Mouse (Mus musculus) heart, embryonic 10.5 days (tissue): ENCODE results near the gene Ptprn. TPM values are rescaled to one million over a fixed set of nuclear protein-coding genes. Genes with fewer than 3 reads are reported as not detected.

Experiments
- DNase-seq: peaks from one replicate; pipeline ENCODE4 v3.0.0-alpha.2; 2017; ENCODE audit warnings: low spot score
- H3K27ac ChIP-seq: fragments of 300-500 bp; sonication (generic); 2 replicates; pipeline ENCODE4 v1.5.1; 2016; ENCODE audit warnings: mild to moderate bottlenecking
- H3K27me3 ChIP-seq: fragments of 300-500 bp; sonication (generic); 2 replicates; pipeline ENCODE4 v1.6.1; 2016; ENCODE audit warnings: mild to moderate bottlenecking; ENCODE audit not compliant: poor library complexity, insufficient read depth, severe bottlenecking
- H3K36me3 ChIP-seq: fragments of 300-500 bp; sonication (generic); 2 replicates; pipeline ENCODE4 v1.6.1; 2016; ENCODE audit warnings: mild to moderate bottlenecking, moderate library complexity
- H3K4me1 ChIP-seq: fragments of 300-500 bp; sonication (generic); 2 replicates; pipeline ENCODE4 v1.6.1; 2016; ENCODE audit warnings: mild to moderate bottlenecking
- H3K4me3 ChIP-seq: fragments of 300-500 bp; sonication (generic); 2 replicates; pipeline ENCODE4 v1.5.1; 2016; ENCODE audit warnings: mild to moderate bottlenecking, moderate library complexity
- H3K9me3 ChIP-seq: fragments of 300-500 bp; sonication (generic); 2 replicates; pipeline ENCODE4 v1.6.1; 2016; ENCODE audit warnings: mild to moderate bottlenecking, moderate library complexity
- WGBS: fragments of 180-500 bp; shearing (Covaris S2); methylation state at CpG from one replicate; pipeline ENCODE4 v1.1.7; 2016; 5-methylcytosine and 5-hydroxymethylcytosine counted together
- polyA plus RNA-seq: library from polyadenylated mRNA; unstranded; fragments of >200 nt; fragmentation: Nextera tagmentation; extraction: Ambion mirVana; gene quantifications from 2 replicates; pipeline ENCODE4 v1.2.1, GENCODE M21; 2016

The Ptprn gene
- polyA plus RNA-seq, 1 experiment from 2014 or later: 0.70 TPM

DNA sequence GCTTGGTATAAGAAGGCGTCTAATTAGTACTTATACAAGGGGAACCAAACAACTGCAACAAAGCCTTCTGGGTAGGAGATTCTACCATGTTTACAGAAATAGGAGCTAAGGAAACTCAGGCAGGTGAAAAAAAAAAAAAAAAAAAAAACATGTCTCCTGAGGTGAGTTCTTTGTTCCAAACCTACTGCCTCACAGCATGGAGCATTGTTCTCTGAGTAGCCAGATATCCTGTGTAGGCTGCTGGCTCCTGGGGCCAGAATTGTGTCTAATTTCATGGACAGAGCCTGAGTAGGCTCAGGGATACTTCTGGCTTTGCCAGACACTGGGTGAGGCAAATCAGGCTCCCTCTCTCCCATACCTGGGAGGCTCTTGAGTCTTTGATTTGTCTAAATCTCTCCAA lies 36.6 kb downstream of the Ptprn start:
- Histone ChIP-seq H3K4me1 (peaks cover 18% of the 10 kb centered on the region), H3K36me3 (no peaks in the 10 kb centered on the region), H3K4me3 (no peak overlapping the region), H3K9me3 (no peaks in the 10 kb centered on the region), H3K27me3 (0 out of 2 replicates have a peak, but pooled peaks cover 4% of the 10 kb centered on the region), H3K27ac (0 out of 2 replicates have a peak overlapping the region, but pooled peaks have one; percentile 32)
- DNase-seq: no peak
- 53% methylated on average over 1 of the region's 1 CpGs for WGBS

DNA sequence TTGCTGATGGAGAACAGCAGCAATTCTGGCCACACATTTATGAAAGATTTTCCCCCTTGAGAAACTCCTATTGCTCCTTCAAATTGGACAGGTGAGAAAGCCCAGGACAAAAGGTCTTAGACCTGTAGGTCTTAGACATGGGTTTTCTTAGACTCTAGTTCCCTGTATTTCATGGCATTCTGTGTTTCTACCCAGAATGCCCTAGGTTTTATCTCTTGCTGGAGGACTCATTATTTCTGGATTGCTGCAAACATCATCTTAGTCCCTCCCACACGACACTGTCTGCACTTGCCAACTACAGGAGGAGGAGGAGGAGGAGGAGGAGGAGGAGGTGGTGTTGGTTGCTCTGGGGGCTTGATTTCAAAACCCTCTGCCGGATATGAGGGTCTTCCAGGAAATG lies 38.2 kb downstream of the Ptprn start:
- no peaks in the 10 kb centered on the region for H3K9me3 ChIP-seq
- H3K36me3 ChIP-seq: no peaks in the 10 kb centered on the region
- no peak for DNase-seq
- WGBS: 43% methylated on average over 2 of the region's 2 CpGs
- peaks cover 18% of the 10 kb centered on the region for H3K4me1 ChIP-seq
- H3K27me3 ChIP-seq: peaks cover 12% of the 10 kb centered on the region
- no peak overlapping the region for H3K27ac ChIP-seq
- no peak overlapping the region for H3K4me3 ChIP-seq

GRCm38 (mm10) chr1:75225473-75225872 lies 38.8 kb downstream of the Ptprn start:
- no peak overlapping the region for H3K27ac ChIP-seq
- H3K27me3 ChIP-seq: peaks cover 16% of the 10 kb centered on the region
- no peak overlapping the region for H3K4me3 ChIP-seq
- H3K9me3 ChIP-seq: no peaks in the 10 kb centered on the region
- WGBS: 56% methylated on average over 3 of the region's 3 CpGs
- peaks cover 18% of the 10 kb centered on the region for H3K4me1 ChIP-seq
- no peak for DNase-seq
- no peaks in the 10 kb centered on the region for H3K36me3 ChIP-seq

GRCm38 (mm10) chr1:75223532-75223931 lies 40.8 kb downstream of the Ptprn start:
- Histone ChIP-seq H3K27me3 (peaks cover 34% of the 10 kb centered on the region), H3K36me3 (no peaks in the 10 kb centered on the region), H3K27ac (no peak overlapping the region), H3K4me3 (no peak overlapping the region), H3K4me1 (peaks cover 32% of the 10 kb centered on the region), H3K9me3 (no peaks in the 10 kb centered on the region)
- 61% methylated on average over 6 of the region's 6 CpGs for WGBS
- DNase-seq: no peak

GRCm38 (mm10) chr1:75222926-75223325 lies 41.4 kb downstream of the Ptprn start:
- Histone ChIP-seq H3K9me3 (no peaks in the 10 kb centered on the region), H3K36me3 (no peaks in the 10 kb centered on the region), H3K4me3 (no peak overlapping the region), H3K4me1 (peaks cover 38% of the 10 kb centered on the region), H3K27me3 (peaks cover 40% of the 10 kb centered on the region), H3K27ac (no peak overlapping the region)
- no peak for DNase-seq
- 74% methylated on average over 6 of the region's 6 CpGs for WGBS

GRCm38 (mm10) chr1:75221538-75221937 lies 42.8 kb downstream of the Ptprn start:
- 79% methylated on average over 3 of the region's 3 CpGs for WGBS
- no peak overlapping the region for H3K27ac ChIP-seq
- DNase-seq: no peak
- peaks cover 54% of the 10 kb centered on the region for H3K27me3 ChIP-seq
- H3K36me3 ChIP-seq: no peaks in the 10 kb centered on the region
- H3K4me1 ChIP-seq: peaks cover 27% of the 10 kb centered on the region
- no peak overlapping the region for H3K4me3 ChIP-seq
- no peaks in the 10 kb centered on the region for H3K9me3 ChIP-seq

- Histone ChIP-seq H3K27ac (peak within 1 kb of the TSS; percentile 76), H3K27me3 (peaks cover 62% of the 10 kb centered on the region), H3K4me1 (peaks cover 22% of the 10 kb centered on the region), H3K4me3 (peak within 1 kb of the TSS; percentile 72), H3K9me3 (no peaks in the 10 kb centered on the region), H3K36me3 (peaks cover 19% of the 10 kb centered on the region)
- peak; percentile 81 for DNase-seq
- WGBS: under 1% methylated on average over 34 of the region's 34 CpGs
Observed at GRCm38 (mm10) chr1:75219531-75219930, 44.8 kb downstream of the Ptprn start, which contains the start of gene Tuba4a. Gene Tuba4a, minus strand, starts transcription at chr1:75219865.

GRCm38 (mm10) chr1:75219078-75219477 lies 45.2 kb downstream of the Ptprn start:
- Histone ChIP-seq H3K9me3 (no peaks in the 10 kb centered on the region), H3K27ac (peak overlapping the region; percentile 76), H3K36me3 (peaks cover 23% of the 10 kb centered on the region), H3K27me3 (peaks cover 62% of the 10 kb centered on the region), H3K4me3 (peak overlapping the region; percentile 72), H3K4me1 (peaks cover 22% of the 10 kb centered on the region)
- under 1% methylated on average over 24 of the region's 24 CpGs for WGBS
- peak; percentile 92 for DNase-seq

DNA sequence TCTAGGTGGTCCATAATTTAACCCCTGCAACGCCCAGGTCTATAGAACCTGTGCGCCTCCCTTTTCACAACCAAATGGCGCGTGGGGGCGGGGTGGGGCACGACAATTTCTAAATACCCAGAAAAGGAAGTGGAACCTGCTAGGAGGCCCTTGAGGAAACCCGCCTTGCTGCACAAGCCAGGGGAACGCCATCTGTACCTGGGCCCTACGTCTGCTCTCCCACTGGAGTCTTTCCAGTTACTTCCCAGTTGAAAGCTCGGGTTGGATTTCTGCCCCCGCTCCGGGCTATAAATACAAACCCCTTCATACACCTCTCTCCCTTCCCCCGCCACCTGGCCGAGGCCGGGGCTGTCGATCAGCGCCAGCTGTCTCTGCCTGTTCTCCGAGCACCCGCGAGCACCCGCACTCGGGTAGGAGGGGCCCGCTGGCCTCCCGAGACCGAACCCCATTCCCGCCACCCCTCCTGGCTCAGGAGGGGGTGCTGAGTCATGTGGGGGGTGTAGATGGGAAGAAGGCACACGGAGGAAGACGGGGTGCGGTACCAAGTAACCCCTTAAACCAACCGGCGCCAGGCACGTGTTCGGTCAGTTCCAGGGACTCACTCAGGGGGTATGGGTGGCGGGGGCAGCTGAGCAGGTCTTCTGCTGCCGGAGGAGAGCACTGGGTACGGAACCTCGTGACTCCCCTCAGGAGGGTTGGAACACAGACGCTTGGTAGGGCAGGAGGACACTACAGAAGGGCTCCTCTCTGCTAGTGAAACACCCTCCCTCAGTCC lies 45.9 kb downstream of the Ptprn start:
- 2% methylated on average over 38 of the region's 38 CpGs for WGBS
- Histone ChIP-seq H3K4me1 (peaks cover 22% of the 10 kb centered on the region), H3K9me3 (no peaks in the 10 kb centered on the region), H3K27ac (peak overlapping the region; percentile 76), H3K36me3 (peaks cover 30% of the 10 kb centered on the region), H3K27me3 (peaks cover 62% of the 10 kb centered on the region), H3K4me3 (peak overlapping the region; percentile 72)
- DNase-seq: no peak

DNA sequence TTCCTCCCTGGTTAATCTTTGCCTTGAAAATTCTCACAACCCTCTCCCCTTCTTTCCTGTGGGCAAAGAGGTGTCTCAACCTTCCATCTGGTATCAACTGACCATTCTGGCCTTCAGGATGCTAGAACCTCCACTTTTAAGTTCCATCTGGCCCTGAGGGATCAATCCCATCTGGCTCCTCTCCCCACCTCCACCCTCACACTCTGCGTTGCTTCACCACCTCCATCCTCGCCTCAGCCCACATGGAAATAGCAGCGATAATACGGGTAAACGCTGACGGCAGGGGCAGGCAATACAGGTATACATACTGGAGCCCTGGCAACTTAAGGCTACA lies 46.4 kb downstream of the Ptprn start:
- peaks cover 62% of the 10 kb centered on the region for H3K27me3 ChIP-seq
- H3K36me3 ChIP-seq: peaks cover 36% of the 10 kb centered on the region
- H3K27ac ChIP-seq: no peak overlapping the region; the same call in 1 of the 2 replicates
- H3K4me3 ChIP-seq: peak overlapping the region; percentile 72
- no peaks in the 10 kb centered on the region for H3K9me3 ChIP-seq
- peaks cover 26% of the 10 kb centered on the region for H3K4me1 ChIP-seq
- DNase-seq: no peak
- 2% methylated on average over 6 of the region's 6 CpGs for WGBS

DNA sequence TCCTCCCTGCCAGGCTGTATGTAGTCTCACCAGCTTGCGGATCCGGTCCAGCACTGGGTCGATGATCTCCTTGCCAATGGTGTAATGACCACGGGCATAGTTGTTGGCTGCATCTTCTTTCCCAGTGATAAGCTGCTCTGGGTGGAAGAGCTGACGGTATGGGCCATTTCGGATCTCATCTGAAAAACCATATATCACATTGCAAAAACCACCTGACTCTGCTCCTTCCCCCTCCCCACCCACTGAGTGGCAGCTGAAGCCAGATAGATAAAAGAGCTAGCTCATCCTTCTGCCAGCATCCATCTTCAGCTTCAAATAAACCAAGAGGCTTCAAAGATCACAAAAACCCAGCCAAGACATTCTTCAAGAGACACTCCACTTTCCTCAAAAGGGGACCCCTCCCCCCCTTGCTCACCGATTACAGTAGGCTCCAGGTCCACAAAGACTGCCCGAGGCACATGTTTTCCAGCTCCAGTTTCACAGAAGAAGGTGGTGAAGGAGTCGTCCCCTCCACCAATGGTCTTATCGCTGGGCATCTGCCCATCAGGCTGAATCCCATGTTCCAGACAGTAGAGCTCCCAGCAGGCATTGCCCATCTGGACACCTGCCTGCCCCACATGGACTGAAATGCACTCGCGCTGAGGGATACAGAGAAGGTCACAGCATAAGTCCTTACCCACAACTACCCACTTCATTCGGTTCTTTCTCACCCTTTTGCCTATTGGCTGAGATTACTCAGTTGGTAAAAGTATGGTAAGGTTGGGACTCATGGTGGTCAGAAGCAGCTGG lies 47.3 kb downstream of the Ptprn start:
- WGBS: 70% methylated on average over 13 of the region's 13 CpGs
- Histone ChIP-seq H3K27ac (no peak overlapping the region), H3K27me3 (peaks cover 62% of the 10 kb centered on the region), H3K4me3 (peak overlapping the region; percentile 6; the same call in 1 of the 2 replicates), H3K9me3 (no peaks in the 10 kb centered on the region), H3K36me3 (peaks cover 44% of the 10 kb centered on the region), H3K4me1 (peaks cover 35% of the 10 kb centered on the region)
- DNase-seq: no peak

- H3K27me3 ChIP-seq: peaks cover 50% of the 10 kb centered on the region
- no peaks in the 10 kb centered on the region for H3K9me3 ChIP-seq
- no peak for DNase-seq
- H3K4me3 ChIP-seq: no peak overlapping the region
- no peak overlapping the region for H3K27ac ChIP-seq
- H3K36me3 ChIP-seq: peaks cover 48% of the 10 kb centered on the region
- WGBS: 88% methylated on average over 9 of the region's 9 CpGs
- H3K4me1 ChIP-seq: peaks cover 43% of the 10 kb centered on the region
Observed at GRCm38 (mm10) chr1:75215785-75216184, 48.5 kb downstream of the Ptprn start.

DNA sequence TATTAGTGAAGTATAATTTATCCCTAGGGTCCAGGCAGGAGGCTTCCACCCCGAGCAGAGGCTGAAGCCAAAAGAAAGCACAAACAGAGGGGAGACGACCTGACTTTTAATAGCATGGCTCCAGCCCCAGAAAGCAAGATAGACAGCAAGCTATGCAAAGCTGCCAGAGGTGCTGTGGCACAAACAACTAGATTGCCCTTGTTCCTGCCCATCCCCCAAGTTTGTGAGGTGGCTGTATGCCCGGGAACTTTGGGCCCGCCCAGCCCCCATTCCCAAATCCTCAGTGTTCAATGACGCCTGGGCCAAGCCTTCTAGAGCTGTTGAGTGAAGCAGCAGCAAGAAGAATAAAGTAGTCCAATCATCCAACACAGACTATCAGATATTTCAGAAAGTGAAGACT lies 49.4 kb downstream of the Ptprn start:
- no peak overlapping the region for H3K27ac ChIP-seq
- WGBS: 79% methylated on average over 5 of the region's 5 CpGs

More for the DNA sequence above, 49.4 kb downstream of the Ptprn start:
- no peak for DNase-seq
- peaks cover 48% of the 10 kb centered on the region for H3K36me3 ChIP-seq
- H3K9me3 ChIP-seq: no peaks in the 10 kb centered on the region
- H3K4me3 ChIP-seq: no peak overlapping the region
- peaks cover 42% of the 10 kb centered on the region for H3K27me3 ChIP-seq
- peaks cover 48% of the 10 kb centered on the region for H3K4me1 ChIP-seq
